Comparison of ENCODE assay signal across 14 mouse cellular contexts in the genomic region with DNA sequence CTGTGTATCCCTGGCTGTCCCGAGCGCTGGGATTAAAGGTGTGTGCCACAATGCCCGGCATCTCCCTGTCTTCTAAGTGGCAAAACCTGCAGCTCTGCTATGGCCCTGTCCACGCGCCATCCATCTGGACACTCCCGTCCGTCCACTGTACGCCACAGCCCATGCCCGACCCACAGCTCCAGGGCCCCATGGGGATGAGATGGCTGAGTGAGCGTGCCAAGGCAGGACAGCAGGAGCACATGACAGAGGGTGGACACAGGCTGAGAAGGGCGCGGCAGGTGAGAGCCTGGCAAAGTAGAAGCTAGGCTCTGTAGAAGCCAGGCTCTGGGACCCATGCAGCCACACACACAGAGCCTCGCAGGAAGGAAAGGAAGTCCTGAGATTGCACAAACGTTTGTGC.
"Had no signal": no experiment of that assay in that cellular context is flagged by ENCODE, and none has a peak within 500 bp of the region (broad histone marks: within the 10 kb centered on the region; RNA-seq: fewer than 3 reads in every experiment).

No protein-coding gene starts in this region.

- H3K27me3 ChIP-seq: neural tube, embryonic 15.5 days had no signal

- H3K4me3 ChIP-seq: limb, embryonic 12.5 days; midbrain, embryonic 10.5 days; myocyte; neural tube, embryonic 15.5 days had no signal

- DNase-seq: kidney, postnatal 36 days; layer of hippocampus, adult 9-11 months; layer of hippocampus, postnatal 36 days; lung, adult 18-20 months; lung, postnatal 10 days; lung, postnatal 4 days; midbrain, embryonic 14.5 days; right cerebral cortex, adult 18-20 months; right cerebral cortex, postnatal 25 days; thymus, postnatal 4 days had no signal

- H3K9me3 ChIP-seq: limb, embryonic 12.5 days; midbrain, embryonic 10.5 days; neural tube, embryonic 15.5 days had no signal

- H3K4me1 ChIP-seq: neural tube, embryonic 15.5 days had no signal
